Mouse (Mus musculus) gastrocnemius, postnatal 36 days (tissue): Measurements from ENCODE around the gene Skida1. TPM values are rescaled to one million over a fixed set of nuclear protein-coding genes. Genes with fewer than 3 reads are reported as not detected.
"Not testable (repeated sequence)": the region's sequence is repeated elsewhere in the genome, so short reads cannot be mapped to it uniquely, and the experiment has no call there.

ENCODE experiments used
- DNase-seq, 2 experiments: peaks; one replicate each; pipeline ENCODE4 v3.0.0; 2022
- intact Hi-C: fragments of 180-260 bp; cut with DNase I; formaldehyde crosslinking; loops from one replicate; pipeline ENCODE4 v1.15.1; 2025
- long read RNA-seq, 2 experiments: library from polyadenylated mRNA; stranded (forward); transcript quantifications; one replicate each; pipeline ENCODE4 v2.0.0; 2021
- total RNA-seq, 2 experiments: library from RNA; stranded (reverse); gene quantifications; 2 replicates each; pipeline ENCODE4 v1.2.3; 2021

Gene Skida1
- total RNA-seq: under 1 TPM; 0.18 to 0.25 TPM
- long read RNA-seq, experiment 1: 0 reads
- long read RNA-seq, experiment 2, partial matches to known transcripts: 0 of 1 reads
- long read RNA-seq, experiment 2, other reads (novel, unspliced or antisense): 1 of 1 reads

DNA sequence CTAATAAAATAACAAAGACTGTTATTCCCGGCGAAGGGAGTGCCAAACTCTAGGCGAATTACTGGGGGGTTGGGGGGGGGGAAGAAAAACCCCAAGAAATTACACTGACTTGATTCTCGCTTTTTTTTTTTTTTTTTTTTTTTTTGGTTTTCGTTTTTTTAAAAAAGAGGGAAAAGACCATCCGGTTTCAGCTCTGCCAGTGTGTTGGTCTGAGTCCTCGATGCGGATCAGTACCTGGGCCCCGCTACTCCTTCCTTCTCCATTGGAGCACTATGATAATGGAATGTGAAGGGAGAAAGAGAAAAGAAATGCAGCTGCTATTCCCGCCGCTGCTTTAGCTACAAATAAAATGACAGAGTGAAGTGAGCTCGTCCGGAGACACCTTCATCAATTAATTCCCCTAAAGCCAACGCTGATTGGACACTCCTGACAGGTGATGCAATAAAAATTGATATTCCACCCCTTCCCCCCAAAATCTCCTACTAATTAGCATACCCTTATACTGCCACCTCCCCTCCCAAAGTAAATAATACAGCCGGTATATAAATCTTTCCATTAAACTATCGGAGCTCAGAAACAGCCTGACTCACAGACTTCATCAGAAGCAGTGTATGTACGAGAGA, at the start of gene Skida1:
Gene Skida1 (minus strand): TSS at position 599 of the 623 bp plus-strand sequence.
- intact Hi-C loops: loop anchor here (10.0 kb wide), 1 partner anchor 716 kb away; no protein-coding TSS in a partner anchor
- no peak for DNase-seq

DNA sequence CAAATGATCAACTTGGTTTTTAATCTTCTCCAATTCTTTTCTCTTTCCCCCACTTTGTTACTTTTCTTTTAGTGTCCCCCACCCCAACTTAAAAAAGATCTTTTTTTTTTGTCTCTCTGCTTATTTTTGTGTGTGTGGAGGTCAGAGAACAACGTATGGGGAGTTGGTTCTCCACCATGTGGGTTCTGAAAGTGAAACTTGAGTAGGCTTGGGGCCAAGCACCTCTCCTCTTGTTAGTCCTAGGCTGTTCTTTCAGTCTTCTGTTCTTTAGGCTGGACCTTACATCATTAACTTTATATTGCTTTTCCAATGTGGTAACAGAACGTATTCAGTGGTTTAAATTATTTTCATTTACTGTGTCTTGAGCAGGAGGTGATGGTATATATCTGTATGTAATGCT, 47.0 kb upstream of the Skida1 start:
- DNase-seq: no peak
- intact Hi-C loops: no loop called here

DNA sequence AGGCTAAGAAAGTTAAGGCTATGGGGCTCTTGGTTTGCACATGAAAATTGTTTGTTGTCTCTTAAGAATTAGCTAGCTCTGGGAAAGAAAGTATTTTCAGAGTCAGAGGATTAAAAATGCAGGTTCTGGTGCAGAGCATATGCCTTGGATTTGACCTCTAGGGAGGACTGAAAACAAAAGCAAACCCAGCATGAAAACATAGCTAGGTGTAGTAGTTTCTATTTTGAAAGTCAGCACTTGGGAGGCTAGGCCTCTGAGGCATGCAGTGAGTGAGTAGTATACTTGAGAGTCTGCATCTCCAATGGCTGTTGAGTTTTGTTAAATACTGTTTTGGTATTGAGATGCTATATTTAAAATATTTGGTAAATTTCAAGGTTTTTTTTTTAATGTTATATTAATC, 45.5 kb upstream of the Skida1 start:
- DNase-seq: no peak
- intact Hi-C loops: no loop called here

DNA sequence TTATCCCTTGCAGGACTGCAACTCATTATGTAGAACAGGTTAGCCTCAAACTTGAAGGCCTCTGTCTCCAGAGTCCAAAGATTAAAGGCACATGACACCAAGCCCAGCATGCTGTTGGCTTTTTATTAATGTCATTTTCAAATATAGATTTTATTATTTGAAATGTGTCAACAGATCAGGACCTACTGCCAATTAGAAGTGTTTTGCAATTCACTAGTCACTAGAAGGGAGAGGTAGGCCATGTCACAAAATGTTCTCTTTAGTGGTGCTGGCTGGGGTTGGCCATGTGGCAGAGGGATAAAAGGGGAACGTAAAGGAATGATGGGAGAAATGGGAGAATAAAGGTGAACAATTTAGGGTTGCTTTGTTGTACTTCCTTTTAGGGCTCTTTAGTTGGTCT, 45.0 kb upstream of the Skida1 start:
- intact Hi-C loops: no loop called here
- DNase-seq: no peak

DNA sequence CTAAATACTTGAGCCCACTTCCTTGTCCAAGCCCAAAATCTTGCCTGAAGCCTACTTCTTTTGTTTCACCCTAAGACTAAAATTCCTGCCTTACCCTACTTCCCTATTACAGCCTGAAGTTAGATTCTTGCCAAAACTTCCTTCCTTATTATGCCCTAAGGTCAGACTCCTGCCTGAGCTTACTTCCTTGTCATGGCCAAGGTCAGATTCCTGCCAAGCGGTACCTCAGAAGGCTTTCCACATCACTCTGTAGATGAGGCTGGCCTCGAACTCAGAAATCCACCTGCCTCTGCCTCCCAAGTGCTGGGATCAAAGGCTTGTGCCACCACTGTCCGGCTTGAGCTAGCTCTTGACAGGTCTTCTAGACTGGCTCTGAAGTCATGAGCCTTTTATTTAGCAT, 38.8 kb upstream of the Skida1 start:
- DNase-seq, intact Hi-C loops: not testable (repeated sequence)

DNA sequence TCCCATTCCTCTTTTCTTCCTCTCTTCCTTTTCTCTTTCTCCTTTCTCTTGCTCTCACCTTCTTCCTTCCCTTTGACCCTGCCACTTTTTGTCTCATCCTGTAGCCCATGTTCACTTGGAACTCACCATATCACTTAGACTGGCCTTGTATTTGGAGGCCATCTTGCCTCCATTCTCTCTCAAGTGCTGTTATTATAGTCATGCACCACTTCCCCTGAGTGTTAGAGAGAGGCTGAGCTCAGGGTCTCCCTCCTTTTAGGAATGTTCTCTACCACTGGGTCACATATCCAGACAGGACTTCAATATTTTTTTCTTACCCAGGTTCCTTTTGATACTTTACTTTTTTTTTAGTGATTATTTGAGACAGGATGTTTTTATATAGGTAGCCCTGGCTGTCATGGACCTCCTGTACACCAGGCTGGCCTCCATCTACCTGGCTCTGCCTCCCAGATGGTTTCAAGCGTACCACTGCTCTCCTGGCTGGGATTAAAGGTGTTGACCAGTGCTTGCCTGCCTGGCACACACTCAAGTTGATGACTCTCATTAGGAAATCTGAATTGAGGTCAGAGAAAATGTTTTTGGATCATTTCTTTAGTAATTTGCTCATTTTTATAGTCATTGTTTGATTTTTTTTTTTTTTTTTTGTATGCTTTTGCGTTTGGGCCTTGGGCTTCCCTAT, 31.5 kb upstream of the Skida1 start:
- DNase-seq: no peak
- intact Hi-C loops: no loop called here

DNA sequence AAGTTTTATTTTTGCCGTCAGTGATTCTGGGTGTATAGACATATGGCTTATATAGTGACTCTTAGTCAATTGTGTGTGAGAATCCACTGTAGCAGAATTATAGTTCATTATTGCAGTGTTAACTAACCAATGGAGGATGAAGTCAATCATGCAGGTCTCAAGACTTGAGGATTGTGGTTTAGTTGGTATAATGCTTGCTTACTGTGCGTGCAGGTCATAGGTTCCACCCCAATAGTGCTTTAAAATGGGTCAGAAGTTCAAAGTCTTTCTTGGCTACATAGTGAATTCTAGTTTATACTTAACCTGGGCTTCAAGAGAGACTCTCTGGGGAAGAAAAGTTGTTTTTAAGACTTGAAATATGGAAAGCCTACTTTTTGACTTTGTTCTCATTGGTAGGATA, 23.1 kb upstream of the Skida1 start:
- intact Hi-C loops: no loop called here
- no peak for DNase-seq

DNA sequence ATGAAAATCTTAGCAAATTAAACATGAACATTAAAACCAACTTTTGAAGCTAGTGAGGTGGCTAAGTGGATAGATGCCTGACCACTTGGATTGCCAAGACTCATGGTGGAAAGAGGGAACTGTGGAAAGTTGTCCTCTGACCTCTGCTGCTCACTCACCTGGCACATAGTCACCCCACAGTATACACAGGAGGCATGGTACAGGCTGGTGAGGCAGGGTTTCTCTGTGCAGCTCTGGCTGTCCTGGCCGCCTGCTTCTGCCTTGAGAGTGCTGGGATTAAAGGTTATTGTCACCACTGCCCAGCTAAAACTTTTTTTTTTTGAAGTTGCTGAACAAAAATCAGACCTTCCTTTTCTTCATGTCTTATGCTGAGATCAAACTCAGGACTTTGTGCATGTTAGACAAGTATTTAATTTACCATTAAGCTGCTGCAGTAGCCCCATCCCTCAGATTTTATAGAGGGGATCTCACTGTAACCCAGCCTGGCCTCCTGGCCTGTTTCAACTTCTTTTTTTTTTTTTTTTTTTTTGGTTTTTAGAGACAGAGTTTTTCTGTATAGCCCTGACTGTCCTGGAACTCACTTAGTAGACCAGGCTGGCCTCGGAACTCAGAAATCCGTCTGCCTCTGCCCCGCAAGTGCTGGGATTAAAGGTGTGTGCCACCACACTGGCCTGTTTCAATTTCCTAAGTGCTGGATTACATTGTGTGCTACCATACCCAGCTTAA, 19.4 kb upstream of the Skida1 start:
- intact Hi-C loops: no loop called here
- DNase-seq: no peak

DNA sequence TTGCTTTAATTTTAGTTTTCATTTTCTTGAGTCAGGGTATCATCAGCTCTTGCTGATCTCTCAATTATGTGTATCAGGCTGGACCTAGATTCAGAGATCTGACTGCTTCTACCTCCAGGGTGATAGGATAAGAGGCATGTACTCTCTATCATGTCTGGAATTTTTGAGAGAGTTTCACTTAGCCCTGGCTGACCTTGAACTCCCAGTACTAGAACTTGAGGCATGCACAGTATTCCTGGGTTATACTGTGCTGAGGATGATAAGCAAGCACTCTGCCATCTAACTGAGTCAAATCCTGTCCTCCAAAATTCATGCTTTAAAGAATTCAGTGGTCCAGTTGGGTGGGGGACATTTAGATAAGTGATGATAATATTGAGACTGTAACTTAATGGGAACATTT, 17.6 kb upstream of the Skida1 start:
- intact Hi-C loops: no loop called here
- no peak for DNase-seq

DNA sequence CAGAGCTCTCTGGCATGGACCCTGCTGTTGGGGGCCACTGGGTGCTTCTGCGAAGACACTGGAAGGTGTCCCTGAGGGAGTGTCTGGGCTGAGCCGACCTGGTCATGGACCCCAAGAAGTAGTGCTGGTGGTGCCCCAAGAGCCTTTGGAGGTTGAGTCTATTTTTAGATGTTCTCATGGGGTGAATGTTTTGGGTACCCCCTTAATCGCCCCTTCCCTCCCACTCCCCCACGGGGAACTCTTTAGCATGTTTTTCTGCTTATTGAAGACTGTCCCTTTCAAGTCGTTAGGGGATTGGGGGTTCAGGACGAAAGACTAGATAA, 16.8 kb upstream of the Skida1 start:
- intact Hi-C loops: no loop called here
- no peak for DNase-seq

DNA sequence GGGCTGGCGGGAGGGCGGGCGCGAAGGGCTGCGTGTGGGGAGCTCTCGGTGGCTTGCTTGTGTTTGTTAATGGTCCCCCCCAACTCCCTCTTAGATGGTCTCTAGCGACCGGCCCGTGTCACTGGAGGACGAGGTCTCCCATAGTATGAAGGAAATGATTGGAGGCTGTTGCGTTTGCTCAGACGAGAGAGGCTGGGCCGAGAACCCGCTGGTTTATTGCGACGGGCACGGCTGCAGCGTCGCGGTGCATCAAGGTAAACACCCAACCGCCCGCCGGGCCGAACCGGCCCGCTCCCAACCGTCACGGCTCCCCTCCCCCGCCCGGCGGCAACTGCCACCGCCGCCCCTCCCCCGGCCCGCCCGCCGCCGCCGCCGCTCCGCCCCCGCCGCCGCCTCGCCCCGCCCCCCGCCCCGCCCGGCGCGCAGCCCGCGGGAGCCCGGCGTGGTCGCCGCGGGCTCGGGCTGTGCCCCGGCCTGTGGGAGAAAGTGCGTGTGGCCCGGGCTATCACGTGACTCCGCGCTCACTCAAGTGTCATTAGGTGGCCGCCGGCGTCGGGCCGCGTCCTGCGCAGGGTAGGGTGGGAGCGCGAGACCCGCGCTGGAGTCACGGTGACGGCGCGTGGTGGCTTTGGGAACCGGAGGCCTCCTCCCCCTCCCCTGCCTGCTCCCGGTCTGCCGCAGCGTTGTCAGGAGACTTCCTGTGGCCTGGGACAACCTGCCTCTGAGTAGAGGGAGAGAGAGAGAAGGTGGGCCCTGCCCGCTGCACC, 16.3 kb upstream of the Skida1 start:
- intact Hi-C loops: loop anchor here (5.0 kb wide), 1 partner anchor 612 kb away; the partner anchor contains the start of gene Bmi1
- DNase-seq: peak; percentile 71 to 75

DNA sequence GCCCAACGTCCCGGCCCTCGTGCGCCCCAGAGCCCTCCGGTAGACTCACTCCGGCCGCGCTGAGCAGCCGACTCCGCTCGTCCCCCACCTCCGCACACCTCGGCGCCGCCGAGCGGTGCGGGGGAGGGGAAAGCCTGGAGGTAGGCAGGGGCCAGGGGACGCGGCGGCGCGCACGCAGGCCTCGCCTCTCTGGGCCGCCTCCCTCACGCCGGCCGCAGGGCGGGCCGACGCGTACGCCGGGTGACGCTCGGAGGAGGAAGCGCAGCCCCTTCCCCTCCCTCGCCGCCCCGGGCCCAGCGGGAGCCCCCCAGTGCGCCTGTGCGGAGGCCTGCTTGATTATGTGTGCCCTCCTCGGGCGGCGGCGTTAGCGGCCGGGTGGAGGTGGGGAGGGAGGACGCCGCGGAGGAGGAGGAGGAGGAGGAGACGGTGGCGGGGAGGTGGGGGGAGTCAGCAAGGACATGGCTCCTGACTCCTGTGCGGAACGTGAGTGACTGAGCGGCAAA, 15.6 kb upstream of the Skida1 start:
- DNase-seq: peak; percentile 87 to 88

DNA sequence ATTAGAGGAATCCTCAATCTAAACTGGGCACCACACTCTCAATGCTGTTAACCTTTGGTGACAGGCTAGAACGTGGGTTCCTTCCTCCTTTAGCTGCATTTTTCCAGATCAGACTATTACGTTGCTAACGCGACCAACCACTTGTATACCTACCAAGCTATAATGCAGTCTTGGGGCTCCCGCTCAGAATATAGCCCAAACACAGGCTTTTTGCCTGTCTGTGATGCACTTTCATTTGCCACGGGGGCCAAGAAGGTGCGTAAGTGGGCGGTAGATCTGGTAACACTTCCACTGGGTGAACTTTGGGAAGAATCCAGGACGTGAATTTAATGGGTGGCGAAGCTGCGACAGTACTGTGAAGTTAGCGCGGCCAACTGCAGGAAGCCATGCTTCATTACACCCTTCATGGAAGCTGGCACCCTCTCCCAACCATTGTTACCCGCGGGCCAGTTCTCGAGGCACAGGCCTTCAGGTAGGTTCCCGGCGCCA, 15.0 kb upstream of the Skida1 start:
- peak; percentile 22 to 70 for DNase-seq

More for the DNA sequence above, 15.6 kb upstream of the Skida1 start:
- intact Hi-C loops: loop anchor here (5.0 kb wide), 1 partner anchor 613 kb away; the partner anchor contains the start of gene Bmi1

DNA sequence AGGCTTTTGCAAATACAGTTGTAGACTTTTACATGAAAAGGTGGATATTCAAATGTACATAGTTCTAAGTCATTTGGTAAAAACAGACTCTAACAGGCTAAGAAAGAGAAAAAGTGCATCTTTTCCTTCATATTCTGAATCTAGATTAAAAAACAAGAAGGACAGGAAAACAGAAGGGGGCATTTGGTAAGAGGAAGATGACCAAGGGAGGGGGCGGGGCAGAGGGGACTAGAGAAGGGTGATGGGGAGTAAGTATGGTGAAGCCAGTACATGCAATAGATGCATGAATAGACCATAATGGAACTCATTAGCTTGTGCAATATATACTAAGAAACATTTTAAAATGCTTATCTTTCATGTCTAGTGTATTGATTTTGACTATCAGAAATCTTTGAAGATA, 11.5 kb upstream of the Skida1 start:
- intact Hi-C loops: loop anchor here (5.0 kb wide), 1 partner anchor 617 kb away; the partner anchor contains the start of gene Bmi1
- no peak for DNase-seq

More for the DNA sequence above, 15.0 kb upstream of the Skida1 start:
- intact Hi-C loops: loop anchor here (5.0 kb wide), 1 partner anchor 613 kb away; the partner anchor contains the start of gene Bmi1

DNA sequence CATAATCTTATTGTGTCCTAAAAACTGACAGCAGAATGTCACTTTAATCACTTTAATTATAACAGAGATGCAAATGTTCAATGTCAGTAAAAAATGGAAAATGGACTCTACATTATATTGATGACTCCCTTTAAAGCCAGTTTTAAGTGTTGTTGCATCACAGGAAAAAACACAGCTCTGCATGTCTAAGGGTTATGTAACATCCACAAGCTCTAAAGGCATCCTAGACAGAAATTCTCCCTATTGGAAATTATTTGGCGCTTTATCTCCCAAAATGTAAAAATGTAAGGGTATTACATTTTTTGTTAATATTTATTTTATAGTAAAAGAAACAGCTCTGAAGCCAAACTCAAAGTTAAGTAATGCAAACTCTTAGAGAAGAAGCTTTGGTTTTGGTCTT, 11.0 kb upstream of the Skida1 start:
- intact Hi-C loops: loop anchor here (5.0 kb wide), 1 partner anchor 617 kb away; the partner anchor contains the start of gene Bmi1
- no peak for DNase-seq

DNA sequence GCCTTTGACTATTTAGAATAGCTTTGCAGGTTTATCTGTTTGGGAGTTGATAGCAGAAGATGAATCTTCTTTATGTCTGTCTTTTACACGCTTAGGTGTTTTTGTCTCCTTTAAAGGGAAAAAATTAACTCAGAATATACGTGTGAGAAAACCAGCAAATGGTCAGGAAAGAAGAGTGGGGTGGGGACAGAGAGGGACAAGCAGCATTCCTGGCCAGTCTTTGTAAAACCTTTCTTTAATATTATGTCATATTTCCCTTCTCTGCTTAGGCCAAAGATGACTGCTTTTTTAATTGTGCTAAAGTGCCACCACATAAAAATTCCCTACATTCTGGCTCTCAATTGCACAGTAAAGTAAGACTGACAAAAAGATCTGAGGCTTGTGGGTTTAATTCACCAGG, 10.2 kb upstream of the Skida1 start:
- DNase-seq: no peak
- intact Hi-C loops: no loop called here

DNA sequence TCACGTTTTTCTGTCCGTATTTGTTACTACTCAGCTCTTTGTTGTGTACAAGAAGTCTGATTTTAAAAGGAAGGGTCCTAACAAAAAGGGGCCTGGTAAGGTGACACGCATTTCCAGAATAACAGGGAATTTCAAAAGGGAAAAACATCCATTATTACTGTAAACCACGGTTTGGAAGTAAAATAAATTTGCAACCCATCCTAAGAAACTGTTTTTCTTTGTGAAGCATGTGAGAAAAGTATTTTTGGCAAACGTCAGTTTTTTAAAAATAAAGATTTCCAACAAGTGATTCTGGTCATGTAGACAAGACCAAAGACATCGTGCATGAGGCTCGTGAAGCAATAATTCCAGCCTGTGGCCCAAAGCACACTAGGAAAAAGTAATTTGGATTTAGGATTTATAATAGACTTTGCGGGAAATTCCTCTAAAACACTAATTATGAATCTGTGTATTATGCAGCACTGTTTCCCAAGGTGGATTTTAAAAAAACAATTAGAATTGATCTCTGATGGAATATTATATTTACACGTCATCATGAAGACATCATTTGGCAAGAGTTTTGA, 9.4 kb upstream of the Skida1 start:
- DNase-seq: no peak
- intact Hi-C loops: no loop called here

DNA sequence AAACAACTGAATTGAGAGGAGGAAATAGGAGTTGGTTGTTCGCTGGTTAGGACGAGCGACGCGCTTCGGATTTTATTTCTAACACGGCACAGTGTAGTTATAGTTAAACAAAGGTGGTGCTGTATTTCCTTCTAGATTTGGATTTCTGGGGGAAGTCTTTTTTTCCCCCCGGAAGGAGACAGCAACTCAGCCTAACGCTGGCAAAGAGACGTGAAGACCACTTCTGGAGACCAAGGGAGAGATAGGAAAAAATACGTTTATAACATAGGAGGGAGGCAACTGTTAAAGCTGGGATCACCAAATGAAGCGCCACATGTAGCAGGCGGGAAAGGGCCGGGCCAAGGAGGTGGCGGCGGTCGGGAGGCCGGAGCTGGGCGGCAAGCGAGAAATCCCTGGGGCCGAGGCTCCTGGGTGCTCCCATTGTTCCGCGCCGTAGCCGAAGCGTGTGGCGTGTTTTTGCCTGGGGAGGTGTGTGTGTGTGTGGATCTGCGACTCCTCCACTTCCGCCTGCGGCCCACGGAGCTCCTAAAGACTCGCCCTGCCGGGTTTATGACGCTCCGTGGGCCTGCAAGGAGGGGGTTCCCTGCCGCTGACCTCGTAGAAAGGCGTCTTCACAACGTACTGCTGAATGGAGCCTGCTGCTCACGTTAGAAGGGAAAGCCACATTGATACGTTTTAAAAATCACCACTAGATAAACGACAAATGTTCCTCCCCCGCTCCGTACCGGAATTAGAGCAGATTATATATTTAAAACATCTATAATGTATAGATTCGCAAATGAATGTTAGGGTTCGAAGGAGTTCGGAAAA, 8.7 kb upstream of the Skida1 start:
- DNase-seq: peak; percentile 35 to 68
- intact Hi-C loops: no loop called here

DNA sequence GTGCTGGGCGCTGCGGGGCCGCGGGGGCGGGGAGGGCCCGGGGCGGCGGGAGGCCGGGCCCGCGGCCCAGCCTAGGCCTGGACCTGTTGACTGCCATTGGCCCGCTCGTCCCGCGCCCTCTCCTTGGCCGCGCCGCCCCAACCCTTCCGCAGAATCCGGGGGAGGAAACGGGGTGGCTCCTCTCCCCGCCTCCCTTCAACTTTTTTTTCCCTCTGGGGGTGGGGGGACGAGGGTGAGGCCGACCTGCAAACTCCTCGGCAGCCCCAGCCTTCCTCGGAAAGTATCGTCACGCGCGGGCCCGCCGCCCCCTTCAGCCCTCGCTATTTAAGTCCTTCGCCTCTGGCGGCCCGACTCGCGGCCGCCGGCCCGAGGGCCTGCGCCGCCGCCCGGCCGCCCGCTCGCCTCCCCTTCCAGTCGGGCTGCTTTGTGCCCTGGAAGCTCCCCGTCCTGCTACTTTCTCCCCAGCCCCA, 8.0 kb upstream of the Skida1 start:
- intact Hi-C loops: no loop called here
- peak; percentile 90 to 94 for DNase-seq
